Mouse (Mus musculus): ENCODE measurements around the gene Dscam.

DNA sequence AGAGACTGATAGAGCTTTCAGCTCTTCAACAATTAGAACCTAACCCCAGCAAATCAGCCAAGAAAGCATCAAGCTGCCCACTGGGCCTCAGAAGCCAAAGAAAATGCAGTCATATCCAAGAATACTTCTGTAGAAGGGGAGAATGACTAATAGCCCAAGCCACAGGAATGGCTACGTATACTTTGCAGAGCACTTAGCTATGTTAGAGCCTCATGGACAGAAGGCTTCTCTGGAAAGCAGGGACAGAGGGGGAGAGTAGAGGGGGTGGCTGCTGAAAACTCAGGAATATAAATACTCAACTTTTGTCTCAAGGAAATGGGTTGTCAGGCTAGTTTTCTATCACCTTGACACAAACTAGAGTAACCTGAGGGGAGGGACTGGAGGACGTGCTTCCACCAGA, 568.3 kb downstream of the Dscam start:
- no peak for TF ChIP-seq CTCF (IDR thresholded peaks at IDR 0.05; ENCODE audit: extremely low read depth, insufficient read depth, insufficient read length, insufficient replicate concordance)
- TF ChIP-seq POLR2A (IDR thresholded peaks at IDR 0.05; ENCODE audit: low read depth, low read length), result no peak
